Mouse (Mus musculus) lung, postnatal 14 days (tissue): Measurements from ENCODE around the gene Sergef.

Source experiments
- DNase-seq: peaks from one replicate; pipeline ENCODE4 v3.0.0; 2021

Gene Sergef

DNA sequence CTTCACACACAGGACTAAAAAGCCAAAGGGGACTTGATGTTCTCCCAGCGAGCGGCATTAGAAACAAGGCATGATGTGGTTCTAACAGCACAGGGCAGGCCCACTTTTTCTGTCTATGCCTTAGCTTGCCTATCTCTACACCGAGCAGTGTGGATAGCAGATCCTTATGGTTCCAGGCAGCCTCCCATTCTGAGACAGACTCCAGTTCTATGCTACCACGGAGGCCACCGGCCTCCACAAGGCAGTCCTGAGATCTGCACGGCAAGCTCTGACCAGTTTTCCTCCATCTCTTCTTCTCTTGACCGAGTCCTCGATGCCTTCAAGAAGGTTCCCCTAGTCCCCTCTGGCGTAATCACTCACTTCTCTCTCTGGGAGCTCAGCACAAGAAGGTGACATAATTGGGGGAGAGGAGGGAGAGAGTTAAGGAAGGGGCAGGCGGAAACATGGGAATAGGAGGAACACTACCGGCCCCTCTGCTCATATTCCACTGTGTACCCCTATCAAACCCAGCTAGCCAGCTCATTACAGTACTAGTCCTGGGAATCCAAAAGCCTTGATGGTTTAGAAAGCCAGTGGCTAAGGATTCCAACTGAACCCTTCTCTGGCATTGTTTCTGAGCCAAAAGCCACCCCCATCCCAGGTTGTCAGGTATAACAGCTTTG lies 104.7 kb downstream of the Sergef start:
- DNase-seq = no peak

DNA sequence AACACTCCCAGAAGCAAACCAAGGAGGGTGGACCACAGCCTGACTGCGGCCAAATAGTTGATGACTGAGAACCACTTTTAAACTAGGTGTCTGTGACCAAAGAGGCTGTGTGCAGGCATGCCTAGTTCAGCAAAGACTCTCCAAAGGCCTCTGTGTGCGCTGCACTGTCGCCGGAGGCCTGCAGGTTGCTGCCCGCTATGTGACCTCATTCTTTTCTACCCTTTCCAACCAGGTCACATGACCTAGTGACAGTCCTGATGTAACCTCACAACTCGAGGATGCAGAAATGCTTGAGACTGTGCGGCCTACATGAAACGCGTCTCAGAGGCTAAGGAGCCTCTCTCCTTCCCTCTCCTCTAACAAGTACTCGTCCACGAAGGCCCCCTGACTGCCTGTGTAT lies 106.1 kb downstream of the Sergef start:
- no peak for DNase-seq

DNA sequence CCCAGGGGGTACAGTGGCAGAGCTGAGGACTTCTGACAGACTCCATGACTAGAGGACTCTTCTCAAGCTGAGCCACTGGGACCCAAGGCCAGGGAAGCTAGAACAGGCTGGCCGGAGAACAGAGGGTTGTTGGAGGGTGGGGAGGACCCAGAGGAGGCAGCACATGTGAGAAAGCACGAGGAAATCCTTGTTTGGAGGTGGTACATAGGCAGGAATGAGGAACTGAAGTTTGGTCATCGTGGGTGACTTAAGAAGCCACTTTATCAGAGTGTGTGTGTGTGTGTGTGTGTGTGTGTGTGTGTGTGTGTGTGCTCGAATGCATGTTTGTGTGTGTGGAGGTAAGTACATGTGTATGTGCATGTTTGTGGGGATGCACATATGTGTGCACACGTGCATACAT lies 108.3 kb downstream of the Sergef start:
- no peak for DNase-seq

DNA sequence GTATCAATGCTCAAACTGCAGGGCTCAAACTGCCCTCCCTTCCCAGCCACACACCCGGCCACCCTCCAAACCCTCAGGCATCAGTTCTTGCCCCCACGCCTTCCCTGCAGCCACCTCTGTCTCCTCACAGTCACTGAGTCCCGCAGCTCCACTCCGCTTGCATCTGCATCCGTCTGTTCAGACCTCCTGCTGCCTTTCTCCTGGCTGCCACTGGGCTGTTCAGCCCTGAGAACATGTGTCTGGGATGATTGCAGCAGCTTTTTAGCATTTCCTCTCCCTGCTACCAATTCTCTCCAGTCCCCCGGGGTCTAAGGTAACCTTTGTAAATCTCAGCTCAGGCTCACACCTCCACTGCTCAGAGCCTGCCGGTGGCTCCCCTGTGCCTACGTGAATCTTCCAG lies 109.7 kb downstream of the Sergef start:
- DNase-seq = no peak

DNA sequence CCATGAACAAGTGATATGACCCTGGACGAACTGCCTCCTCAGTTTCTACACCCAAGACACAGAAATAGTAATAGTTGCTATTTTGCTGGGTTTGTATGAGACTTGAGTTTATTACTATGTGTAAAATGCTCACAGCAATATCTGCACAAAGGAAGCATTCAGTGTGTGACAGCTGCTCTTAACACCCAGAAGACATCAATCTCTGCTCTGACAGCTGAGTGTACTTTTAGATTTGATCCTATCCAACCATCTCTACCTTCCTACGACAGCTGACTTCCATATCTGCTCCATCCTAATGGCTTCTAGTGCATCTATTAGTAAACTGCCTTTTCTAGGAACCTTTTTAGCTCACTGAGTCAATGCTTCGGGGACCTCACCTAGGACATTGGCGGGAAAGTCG lies 110.3 kb downstream of the Sergef start:
- no peak for DNase-seq

DNA sequence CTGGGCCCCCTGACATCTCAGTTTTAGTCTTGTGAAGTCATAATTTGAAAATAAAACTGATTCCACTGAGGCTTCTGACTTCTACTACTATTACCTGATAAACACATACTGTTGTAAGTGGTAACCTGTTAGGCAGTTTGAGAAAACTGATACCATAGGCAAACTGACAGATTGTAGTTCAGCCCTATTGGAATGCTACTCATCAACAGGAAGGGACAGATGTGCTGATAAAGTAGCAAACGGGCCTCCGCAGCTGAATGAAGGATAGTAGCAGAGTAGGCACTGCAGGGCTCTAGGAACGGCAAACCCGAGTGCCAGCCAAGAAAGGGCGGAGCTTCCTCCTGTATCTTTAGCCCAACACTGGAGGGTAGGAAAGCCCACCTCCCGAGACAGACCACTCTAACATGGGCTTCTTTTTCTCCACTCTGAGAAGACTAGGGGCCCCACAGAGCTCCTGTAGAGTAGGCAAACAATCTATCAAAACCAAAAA lies 112.9 kb downstream of the Sergef start:
- no peak for DNase-seq

DNA sequence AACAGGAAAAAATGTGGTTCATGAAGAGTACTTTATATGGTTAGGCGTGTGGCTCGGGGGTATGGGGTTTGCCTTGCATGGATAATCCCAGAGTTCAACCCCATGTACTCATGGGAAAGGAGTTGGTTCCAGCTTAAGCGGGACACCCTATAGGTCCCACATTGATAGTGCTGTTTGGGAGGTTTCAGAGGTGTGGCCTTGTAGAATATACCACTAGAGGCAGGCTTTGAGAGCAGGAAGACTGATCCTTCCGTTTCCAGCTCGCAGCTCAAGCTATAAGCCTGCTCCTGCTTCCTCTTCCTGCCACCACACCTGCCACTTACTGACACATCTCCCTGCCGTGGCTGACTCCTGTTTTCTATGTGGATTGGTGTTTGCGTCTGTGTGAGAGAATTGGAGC lies 116.4 kb downstream of the Sergef start:
- no peak for DNase-seq

DNA sequence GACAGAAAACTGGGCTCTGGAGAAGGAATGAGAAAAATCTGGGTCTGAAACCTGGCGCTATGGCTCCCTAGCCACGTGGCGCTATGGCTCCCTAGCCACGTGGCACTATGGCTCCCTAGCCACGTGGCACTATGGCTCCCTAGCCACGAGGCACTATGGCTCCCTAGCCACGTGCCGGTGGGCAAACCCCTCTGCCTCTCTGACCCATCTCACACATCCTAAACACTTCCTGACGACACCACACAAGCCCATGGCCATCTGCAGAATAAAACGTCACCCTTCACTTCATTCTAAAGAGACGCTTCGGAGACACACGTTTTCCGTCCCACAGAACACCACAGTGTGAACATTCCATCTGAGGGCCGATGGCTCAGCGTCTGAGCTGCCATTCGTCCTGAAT lies 117.8 kb downstream of the Sergef start:
- no peak for DNase-seq

DNA sequence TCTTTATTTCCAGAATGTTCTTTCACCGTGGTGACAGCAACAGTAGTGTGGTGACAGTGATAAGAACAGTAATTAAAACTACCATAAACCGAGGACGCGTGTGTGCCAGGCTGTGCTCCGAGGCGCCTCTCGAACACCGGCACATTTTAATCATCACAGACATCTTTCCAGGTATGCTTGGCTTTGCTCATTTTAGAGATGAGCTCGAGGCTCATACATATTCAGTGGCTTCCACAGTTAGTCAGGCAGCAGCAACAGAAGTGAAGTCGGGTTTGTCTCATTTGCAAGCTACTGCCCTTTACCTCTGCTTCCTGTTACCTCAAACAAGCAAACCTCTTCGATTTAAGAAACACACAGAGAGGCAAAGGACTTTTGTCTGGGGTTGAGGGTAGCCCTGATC lies 120.5 kb downstream of the Sergef start:
- DNase-seq = no peak

DNA sequence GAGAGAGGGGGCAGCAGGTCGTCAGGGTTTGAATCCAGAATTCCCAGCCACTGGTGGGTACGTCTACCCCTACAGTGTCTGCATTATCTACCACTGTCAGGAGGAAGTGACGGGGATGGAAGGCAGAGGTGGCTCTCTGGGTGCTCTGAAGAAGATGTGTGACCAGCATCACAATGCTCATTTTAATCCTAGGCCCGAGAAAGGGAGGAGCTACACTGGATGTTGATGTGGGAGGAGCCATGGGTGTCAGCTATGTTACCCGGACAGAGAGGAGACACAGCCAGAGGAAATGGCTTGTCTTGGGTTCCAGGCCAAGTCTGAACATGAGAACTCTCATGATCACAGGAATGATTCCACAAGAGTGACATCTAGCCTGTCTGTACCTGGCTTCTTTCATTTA lies 122.4 kb downstream of the Sergef start:
- DNase-seq = no peak

DNA sequence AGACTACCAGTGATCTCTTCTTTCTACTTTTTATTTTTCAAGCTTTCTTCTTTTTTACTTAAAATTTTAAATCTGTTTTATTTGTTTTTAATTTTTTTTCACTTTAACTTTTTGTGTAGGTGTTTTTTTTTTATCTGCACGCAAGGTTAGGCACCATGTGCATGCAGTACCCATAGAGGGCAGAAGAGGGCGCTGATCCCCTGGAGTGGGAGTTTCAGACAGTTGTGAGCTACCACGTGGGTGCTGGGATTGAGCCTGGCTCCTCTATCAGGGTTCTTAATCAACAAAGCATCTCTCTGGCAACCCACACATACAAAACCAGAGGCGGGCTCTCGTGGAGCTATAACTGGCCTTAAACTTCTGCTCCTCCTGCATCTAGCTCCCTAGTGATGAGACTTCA lies 123.6 kb downstream of the Sergef start:
- DNase-seq = no peak

DNA sequence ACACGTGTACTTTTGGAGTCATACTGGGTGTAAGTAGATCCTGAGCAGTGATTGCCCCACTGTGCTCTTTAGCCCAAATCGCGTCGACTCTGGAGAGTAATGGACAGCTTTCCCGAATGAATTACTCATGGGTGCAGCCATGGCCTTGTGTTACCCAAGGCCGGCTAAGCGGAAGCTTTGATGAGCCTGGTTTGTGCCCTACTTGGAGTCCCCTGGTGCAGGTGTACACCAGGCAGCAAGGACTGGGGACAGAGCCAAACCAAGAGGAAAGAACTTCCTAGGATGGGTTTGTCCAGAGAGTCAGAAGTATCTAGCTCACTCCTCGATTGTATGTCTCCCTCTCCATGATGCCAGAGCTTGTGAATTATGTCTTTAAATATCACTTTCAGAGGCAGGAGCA lies 124.6 kb downstream of the Sergef start:
- no peak for DNase-seq

DNA sequence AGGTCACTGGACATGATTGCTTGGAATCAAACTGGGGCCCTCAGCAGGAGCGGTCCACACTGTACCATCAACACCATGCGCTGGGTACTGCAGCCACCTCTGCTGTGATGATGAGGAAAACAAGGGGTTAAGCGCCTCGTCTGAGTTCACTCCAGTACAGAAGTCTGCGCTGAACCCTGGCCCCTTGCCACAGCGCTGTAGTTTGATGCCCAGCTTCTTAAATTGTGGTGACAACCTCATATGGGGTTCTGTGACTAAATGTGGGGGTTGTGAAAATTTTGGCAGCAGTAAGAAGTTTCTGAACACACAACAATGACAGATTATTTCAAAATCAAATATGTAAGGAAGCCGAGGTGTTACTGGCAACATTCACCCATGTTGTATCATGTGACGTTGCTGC lies 126.0 kb downstream of the Sergef start:
- DNase-seq = no peak

DNA sequence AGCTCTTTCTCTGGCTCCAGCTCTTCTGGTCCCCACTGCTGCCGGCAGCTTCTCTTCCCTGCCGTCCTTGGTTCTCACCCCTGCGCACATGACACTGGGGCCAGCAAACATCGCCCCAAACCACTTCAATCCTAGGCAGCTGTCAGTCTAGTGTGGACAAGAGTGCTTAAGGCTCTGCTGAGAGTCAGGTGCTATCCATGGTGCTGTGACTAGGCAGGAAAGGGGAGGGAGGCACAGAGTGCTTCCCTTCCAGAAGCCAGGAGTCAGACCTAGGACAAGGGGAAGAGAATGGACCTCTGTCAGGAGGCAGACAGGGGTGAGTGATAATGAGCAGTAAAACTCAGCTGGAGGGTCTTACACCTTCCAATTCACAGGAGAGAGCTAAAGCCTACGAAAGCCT lies 126.8 kb downstream of the Sergef start:
- no peak for DNase-seq

DNA sequence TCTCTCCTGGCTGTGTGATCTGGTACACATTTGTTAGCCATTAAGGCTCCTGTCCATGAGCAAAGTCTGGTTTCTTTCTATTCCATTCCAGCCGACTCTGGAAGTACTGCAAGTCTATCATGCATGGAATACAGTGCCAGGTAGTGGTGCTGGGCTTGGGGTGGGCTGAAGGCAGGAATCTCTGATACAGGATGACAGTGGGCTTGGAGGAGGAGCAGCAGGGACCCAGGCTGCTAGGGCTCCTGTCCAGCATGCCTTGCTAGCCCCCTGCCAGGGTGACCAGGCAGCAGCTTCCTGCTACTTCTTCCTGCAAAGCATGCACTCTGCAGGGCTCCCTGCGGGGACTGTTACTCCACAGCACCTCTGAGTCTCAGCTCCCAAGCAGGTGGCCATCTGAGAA lies 128.8 kb downstream of the Sergef start:
- no peak for DNase-seq

DNA sequence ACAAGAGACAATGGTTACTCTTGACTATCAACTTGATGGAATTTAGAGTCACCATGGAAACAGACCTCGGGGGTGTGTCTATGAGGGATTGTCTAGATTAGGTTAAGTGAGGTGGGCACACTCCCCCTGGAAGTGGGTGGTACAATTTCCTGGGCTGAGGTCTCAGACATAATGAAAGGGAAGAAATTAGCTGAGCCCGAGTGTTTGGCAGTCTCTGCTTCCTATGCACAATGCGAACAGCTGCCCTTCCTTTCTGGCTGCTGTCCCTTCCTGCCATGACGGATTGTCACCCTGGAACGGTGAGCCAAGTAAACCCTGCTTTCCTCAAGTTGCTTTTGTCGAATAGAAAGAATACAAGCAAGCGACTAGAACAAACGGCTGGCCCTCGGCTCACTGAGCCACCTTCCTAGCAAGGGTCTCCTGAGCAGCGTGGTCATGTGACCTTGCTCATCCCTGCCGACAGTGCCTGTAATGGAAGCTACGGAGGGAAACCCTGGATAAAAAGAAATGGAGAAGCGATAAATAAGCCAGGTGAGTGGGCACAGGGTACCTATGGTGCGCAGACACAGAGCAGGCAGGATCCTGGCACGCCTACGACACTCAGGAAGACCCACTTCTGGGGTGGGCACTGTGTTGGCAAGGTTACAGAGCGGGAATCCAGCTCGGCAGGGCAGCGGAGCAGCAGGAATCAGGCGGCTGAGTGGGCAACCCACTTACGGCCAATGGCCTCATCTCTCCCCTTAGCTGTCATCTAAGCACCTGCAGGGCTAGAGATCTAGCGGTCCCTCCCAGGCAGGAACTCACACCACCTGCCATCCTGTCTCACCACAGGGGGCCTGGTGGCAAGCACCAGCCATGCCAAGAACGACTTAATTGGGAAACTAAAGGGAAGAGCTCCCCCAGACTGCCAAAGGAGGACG lies 130.0 kb downstream of the Sergef start:
- peak; percentile 22 for DNase-seq

DNA sequence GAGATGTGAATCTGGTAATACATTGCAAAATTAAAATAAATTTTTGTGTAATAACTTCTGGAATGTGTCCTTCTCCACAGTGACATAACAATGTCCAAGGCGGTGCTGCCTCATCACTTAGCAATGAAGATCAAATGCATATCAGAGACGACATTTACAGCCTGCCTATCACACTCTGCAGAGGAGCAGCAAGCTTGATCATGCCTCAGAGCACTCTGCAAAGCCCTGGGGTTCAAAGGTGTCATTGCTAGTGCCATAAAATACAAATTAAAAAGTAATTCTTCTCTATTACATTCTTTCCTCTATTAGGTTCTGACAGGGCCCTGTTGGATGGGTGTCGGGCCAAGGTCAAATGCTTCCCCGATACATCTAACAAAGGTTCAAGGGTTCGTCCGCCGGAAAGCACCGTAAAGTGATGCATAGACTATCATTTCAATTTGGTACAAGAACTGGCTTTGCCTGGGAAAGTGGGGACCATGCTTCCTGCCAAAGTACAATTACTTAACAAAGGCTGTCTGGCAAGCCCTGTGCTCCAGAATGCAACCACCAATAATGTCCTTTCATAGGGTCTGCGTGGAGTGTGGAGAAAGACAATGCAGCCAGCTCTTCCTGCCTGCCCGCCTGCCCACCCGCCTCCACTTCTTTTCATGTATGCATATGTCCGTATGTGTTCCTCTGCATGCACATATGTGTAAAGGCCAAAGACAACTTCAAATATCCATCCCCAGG lies 130.9 kb downstream of the Sergef start:
- DNase-seq = no peak

DNA sequence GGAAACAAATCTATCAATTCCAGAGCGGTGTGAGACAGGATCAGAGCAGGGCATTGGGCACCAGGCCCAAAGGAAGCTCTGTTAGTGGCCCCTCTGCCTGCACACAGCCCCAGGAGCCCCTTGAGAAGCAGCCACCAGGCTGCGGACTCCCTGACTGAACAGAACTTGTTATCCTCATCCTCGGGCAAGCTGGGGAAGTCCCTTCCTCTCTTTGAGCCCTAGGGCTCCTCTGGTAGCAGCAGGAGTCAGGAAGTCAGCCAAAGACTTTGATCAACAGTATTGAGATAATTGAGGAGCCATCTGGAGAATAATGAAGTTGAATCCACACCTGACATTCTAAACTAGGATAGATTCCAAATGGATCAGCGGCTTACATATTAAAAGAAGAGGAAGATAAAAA lies 135.4 kb downstream of the Sergef start:
- DNase-seq = no peak

DNA sequence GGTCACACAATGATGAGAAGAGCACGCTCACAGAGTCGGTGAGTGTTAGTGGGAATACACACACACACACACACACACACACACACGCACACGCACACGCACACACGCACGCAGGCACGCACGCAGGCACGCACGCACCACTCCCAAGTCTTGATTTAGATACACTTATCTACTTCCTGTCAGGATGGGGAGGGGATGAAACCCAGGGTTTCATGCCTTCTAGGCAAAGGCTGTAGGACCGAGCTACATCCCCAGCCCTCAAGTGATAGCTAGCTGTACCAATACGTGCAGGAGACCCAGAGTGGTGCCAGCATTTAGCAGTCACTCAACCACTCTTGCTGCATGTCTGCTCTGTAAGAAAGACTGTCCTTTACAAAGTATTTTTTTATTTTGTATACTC lies 137.0 kb downstream of the Sergef start:
- DNase-seq = no peak

DNA sequence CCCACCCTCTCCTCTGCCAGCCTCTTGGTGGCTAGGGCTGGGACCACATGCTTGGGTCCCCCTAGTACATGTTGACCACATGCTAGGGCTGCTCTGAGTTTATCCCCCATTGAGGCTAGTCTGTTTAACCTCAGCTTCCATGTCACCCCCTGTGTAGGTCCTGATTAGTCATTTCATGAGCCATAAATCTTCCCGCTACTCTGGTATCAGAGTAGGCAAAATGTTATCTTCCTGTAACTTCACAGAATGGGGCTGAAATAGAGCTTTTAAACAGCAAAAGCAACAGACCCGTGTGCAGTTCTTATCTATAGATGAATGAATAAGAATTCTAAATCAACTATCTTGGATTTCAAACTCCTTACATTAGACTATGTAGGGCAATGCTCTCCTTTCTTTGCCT lies 138.1 kb downstream of the Sergef start:
- no peak for DNase-seq

DNA sequence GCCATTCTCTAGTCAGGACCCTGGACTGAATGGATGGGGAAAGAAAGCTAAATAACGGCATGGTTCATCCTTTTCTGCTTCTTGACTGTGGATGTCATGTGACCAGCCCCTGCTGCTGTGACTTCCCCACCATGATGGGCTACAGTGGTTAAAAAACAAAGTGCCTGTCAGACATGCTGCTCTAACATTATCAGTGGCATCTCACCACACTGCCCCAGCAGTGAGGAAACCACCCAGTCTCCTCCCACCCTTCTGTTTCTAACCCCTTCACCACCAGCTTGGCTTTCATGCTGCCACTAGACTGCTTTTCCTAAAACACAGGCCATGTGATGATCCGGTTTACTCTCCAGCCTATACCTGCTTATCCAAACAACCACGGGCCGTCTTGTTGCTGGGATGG lies 140.0 kb downstream of the Sergef start:
- no peak for DNase-seq

DNA sequence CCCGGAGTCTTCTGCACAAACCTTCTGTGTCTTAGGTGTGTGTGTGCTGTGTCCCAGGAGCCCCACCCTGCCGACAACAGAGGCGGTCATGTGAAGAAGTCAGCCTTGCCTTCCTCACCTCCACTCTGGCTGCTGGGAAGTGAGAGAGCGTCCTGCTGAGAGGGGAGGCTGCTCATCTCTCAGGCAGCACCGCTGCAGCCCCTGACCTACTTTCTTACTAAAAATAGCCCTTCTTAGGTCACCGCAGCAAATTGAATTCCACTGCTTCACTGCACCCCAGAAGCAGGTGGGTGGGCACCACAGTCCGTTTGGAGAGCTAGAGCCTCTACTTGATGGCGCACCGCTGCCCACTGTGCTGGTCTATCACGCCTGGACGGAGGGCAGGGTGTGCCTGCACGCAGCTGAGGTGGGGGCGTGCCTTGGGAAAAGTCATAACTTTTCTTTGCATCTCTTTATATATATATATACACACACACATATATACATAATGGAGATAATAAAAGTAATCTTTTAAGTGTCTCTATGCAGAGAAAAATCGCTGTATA lies 147.4 kb downstream of the Sergef start:
- no peak for DNase-seq

DNA sequence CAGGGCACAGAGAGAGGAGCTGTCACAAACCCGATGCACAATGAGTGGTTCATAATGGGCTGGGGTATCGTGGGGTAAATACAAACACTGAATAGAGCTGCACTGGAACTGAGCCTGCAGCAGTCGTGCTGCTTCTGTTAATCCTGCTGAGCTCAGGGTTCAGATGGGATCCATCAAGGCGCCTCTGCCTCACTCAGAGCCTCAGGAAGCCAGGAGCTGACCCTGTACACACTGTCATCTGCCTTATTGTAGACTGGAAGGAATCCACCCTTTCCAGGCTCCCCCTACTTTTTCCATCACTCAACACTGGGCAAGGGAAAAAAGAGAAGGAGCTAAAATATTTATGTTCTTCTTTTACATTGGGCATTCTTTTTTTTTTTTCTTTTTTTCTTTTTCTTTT lies 152.3 kb downstream of the Sergef start:
- no peak for DNase-seq
